Mouse (Mus musculus) heart, postnatal 0 days (tissue): Measurements from ENCODE around the gene Fam53b.

Experiments used
- CTCF ChIP-seq: IDR thresholded peaks from 2 replicates; pipeline ENCODE4 v1.5.1; 2016; ENCODE audit warnings: antibody characterized with exemption, control low read depth, low read depth
- EP300 ChIP-seq: IDR thresholded peaks from 2 replicates; pipeline ENCODE4 v1.6.1; 2016; ENCODE audit warnings: antibody characterized with exemption, low read depth

DNA sequence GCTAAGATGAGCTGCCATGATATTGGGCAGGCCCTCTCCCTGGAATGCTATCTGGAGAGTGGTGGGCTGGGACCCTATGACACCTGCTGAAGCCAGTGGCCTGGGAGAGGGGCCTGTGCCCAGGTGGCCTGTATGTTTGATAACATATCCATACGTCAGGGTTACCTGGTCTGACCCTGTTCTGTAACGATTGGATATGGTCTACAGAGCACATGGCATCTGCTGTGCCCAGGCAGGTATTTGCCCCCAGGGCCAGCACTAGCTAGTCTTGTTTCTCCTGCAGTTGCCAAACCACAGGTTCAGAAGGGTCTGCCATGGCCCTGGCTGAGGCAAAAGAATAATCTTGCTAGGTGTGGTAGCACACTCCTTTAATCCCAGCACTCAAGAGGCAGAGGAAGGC, 120.1 kb downstream of the Fam53b start:
- TF ChIP-seq CTCF (no peak), EP300 (no peak)
